Mouse (Mus musculus) megakaryocyte, embryonic 14.5 days (primary cell): ENCODE data around the gene Man1c1.

Experiments
- FLI1 ChIP-seq: IDR thresholded peaks from 2 replicates; pipeline ENCODE4 v1.6.1; 2012; ENCODE audit warnings: low read length, inconsistent platforms, mixed read lengths
- GATA1 ChIP-seq: IDR thresholded peaks from 3 replicates; pipeline ENCODE4 v1.6.1; 2012; ENCODE audit warnings: mixed read lengths, low read length, inconsistent platforms, borderline replicate concordance

GRCm38 (mm10) chr4:134538997-134539580 lies 165.0 kb downstream of the Man1c1 start:
- TF ChIP-seq GATA1 (no peak), FLI1 (no peak)
